Mouse (Mus musculus) brain, embryonic 14.5 days (tissue): ENCODE data around the gene Sgms1. TPM values are rescaled to one million over a fixed set of nuclear protein-coding genes. Genes with fewer than 3 reads are reported as not detected.

ENCODE experiments used
- DNase-seq: peaks from one replicate; pipeline ENCODE4 v3.0.0-alpha.2; 2011; ENCODE audit warnings: low read depth
- CTCF ChIP-seq: fragments of 200-500 bp; IDR thresholded peaks from 2 replicates; pipeline ENCODE4 v1.5.1; 2012; ENCODE audit warnings: inconsistent platforms, mild to moderate bottlenecking, moderate library complexity, borderline replicate concordance; ENCODE audit not compliant: insufficient read depth, insufficient read length; ENCODE audit errors: extremely low read depth
- POLR2A ChIP-seq: fragments of 200-500 bp; IDR thresholded peaks from 2 replicates; pipeline ENCODE4 v1.6.1; 2012; ENCODE audit warnings: mild to moderate bottlenecking, inconsistent platforms, borderline replicate concordance; ENCODE audit not compliant: poor library complexity, insufficient read depth, insufficient read length, severe bottlenecking; ENCODE audit errors: extremely low read depth
- polyA plus RNA-seq: library from polyadenylated mRNA; depleted of rRNA; stranded (reverse); fragments of >200 nt; gene quantifications from 2 replicates; pipeline ENCODE4 v1.2.3, GENCODE M21; 2012

The Sgms1 gene
- polyA plus RNA-seq, 1 experiment: 13.6 TPM

- TF ChIP-seq CTCF (no peak), POLR2A (no peak)
- no peak for DNase-seq
These were observed 152.3 kb downstream of the Sgms1 start for GRCm38 (mm10) chr19:32237173-32237583.

GRCm38 (mm10) chr19:32234717-32235434, 154.6 kb downstream of the Sgms1 start:
- DNase-seq: no peak
- TF ChIP-seq CTCF (no peak), POLR2A (no peak)

GRCm38 (mm10) chr19:32231292-32231691, 158.2 kb downstream of the Sgms1 start:
- TF ChIP-seq CTCF (no peak), POLR2A (no peak)
- no peak for DNase-seq

- TF ChIP-seq CTCF: no peak
- no peak for TF ChIP-seq POLR2A
- DNase-seq: no peak
These were observed 158.7 kb downstream of the Sgms1 start for GRCm38 (mm10) chr19:32230798-32231197.

- no peak for TF ChIP-seq POLR2A
- no peak for DNase-seq
These were observed 159.2 kb downstream of the Sgms1 start for GRCm38 (mm10) chr19:32230301-32230700.

- no peak for DNase-seq
- no peak for TF ChIP-seq CTCF
These were observed 159.7 kb downstream of the Sgms1 start for GRCm38 (mm10) chr19:32229776-32230175.

- TF ChIP-seq CTCF: no peak
- no peak for TF ChIP-seq POLR2A
- DNase-seq: no peak
These were observed 162.3 kb downstream of the Sgms1 start for GRCm38 (mm10) chr19:32227175-32227574.

GRCm38 (mm10) chr19:32225097-32225490, 164.4 kb downstream of the Sgms1 start:
- no peak for DNase-seq
- TF ChIP-seq CTCF (no peak), POLR2A (no peak)

- DNase-seq: no peak
- no peak for TF ChIP-seq CTCF
- no peak for TF ChIP-seq POLR2A
These were observed 165.0 kb downstream of the Sgms1 start for GRCm38 (mm10) chr19:32224318-32225096.

GRCm38 (mm10) chr19:32223751-32224174, 165.8 kb downstream of the Sgms1 start:
- no peak for DNase-seq

GRCm38 (mm10) chr19:32222083-32222482, 167.4 kb downstream of the Sgms1 start:
- no peak for TF ChIP-seq POLR2A
- no peak for TF ChIP-seq CTCF
- DNase-seq: no peak

More at GRCm38 (mm10) chr19:32223751-32224174, 165.8 kb downstream of the Sgms1 start:
- TF ChIP-seq POLR2A (no peak), CTCF (no peak)

GRCm38 (mm10) chr19:32220991-32221390, 168.5 kb downstream of the Sgms1 start:
- TF ChIP-seq POLR2A (no peak), CTCF (no peak)
- no peak for DNase-seq

- TF ChIP-seq POLR2A: no peak
- no peak for TF ChIP-seq CTCF
- DNase-seq: no peak
These were observed 172.8 kb downstream of the Sgms1 start for GRCm38 (mm10) chr19:32216710-32217109.
